Mouse (Mus musculus) retina, postnatal 7 days (tissue): ENCODE results near the gene Gkn3.
A peak's percentile ranks its signal among the peaks of the same experiment; 100 is the strongest.

Experiments
- DNase-seq: peaks from one replicate; pipeline ENCODE4 v3.0.0-alpha.2; 2012; ENCODE audit warnings: low read depth, low spot score

Gene Gkn3

DNA sequence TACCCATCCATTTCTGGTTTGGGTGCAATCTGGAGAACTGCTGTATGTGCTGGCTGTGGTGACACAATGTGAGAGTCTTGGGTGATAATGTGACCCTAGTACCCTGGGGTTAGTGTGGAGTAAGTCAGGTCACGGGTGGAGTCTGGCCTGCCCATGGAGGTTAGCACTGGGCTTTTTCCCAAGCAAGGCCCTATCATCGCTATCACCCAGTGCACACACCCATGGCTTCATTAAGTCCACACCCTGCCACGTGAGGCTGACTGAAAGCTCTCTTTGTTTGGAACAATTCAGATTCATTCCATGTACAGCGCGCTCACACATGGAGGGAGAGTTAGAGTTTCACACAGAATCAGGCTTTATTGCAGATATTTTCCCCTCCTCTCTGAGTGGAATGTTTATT, 34.3 kb downstream of the Gkn3 start:
- DNase-seq: no peak

DNA sequence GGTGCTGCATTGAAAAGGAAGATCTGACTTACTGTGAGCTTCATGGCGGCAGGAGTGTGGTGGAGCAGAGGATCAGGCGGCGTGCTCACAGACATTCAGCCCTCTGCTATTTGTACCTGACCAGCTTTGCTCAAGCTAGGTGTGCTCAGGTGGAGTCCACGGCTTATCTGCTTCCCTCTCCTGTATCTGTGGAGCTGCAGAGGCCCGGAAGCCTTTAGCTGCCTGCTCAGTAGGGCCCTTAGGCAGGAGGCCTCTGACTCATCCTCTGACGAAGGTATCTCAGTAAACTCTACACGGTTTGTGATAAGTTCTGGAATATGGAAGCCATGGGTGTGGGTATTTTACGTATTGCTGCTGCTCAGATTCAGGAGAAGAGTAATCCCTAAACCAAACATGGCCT, 37.9 kb downstream of the Gkn3 start, which contains the start of gene Gkn1:
TSS of gene Gkn1 (minus strand) at position 114 of the 400 bp plus-strand sequence.
- DNase-seq: no peak

DNA sequence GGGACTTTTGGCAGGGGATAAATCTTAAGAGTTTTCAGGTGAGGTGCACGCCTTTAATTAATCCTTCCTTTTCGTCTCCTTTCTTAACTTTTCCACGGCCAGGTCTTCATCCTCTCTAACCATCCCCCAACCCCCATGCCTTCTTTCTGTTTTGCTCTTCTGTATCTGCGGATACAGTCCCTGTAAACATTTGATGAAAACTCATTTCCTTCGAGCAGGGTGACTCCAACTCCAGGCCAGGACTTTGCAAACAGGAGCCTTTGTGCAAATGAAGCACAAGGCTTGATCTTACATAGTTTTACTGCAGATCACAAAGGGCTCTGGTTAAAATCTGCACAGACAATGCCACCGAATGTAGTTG, 52.8 kb downstream of the Gkn3 start:
- DNase-seq: no peak

DNA sequence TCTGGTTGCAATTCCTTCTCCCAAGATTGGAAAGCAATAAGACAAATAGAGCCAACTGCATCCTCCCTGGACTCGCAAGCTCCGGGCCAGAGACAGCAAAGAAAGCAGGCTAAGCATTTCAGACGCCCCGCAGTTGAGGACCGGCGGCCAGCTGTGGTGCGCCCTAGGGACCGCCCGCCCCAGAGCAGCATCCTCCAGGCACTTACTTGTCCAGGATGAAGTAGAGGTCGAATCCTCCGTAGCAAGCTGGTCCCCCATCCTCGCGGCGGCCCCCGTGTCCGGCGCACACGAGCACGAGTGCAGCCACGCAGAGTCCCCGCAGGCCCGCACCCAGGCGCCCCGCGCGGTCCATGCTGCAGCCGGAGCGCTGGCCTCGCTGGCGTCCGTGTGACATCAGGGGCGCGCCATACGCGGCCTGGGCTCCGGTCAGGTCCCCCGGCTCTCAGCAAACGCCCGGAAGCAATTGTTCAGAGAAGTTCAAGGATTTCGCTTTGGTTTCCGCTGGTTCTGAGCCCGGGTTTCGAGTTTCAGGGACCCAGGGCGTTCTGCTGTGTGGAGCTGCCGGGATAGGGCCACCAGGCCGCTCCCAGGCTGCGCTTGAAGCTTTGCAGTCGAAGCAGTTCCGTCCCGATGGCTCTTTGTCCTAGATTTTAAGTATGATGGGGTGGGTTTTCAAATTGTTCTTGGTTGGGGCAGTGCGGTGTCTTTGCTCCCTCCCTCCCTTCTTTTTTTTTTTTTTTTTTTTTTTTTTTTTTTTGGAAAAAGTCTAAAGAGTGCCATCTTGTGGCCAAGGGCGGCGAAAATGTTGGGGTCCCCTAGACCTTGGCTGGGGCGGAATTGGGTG, 53.4 kb downstream of the Gkn3 start, which contains the start of gene Antxr1:
TSS of gene Antxr1 (minus strand) at position 731 of the 844 bp plus-strand sequence.
- peak; percentile 23 for DNase-seq

DNA sequence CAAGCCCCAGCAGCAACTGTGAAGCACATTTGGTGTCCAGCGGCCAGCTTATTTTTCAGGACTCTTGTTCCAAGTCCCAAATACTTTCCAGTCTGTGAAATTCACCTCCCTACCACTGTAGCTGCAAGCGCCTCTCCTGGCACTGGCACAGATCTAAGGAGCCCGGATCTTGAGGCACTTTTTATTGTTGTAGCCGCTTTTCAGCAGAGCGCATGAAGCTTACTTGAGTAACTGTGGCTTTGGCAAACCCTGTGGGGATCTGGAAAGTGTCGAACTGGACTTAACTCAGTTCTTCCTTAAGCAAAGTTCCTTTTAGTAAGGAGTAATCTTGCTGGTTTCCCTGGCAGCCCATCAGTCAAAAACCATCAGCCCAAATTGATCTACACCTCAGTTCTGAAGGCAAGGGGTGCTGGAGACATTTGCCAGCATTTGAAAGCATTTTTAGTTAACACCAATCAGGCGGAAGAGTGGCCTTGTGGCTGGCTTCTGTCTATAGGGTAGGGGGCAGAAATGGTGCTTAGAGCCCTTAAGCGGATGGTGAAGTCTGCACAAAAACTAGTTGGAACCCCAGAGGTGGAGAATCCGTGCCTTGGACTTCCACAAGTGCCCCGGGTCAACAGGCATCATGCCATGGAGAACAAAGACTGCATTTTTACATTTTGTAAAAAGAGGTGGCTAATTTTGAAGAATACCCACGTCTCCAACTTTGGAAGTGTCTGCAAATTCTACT, 54.2 kb downstream of the Gkn3 start:
- DNase-seq: no peak
